Mouse (Mus musculus) monocyte, adult 2 months (primary cell): ENCODE measurements at regions not wholly inside any gene's neighbourhood (a gene's known extent, or its start where the extent isn't known, plus 50 kb on each side); places are given as distances from the start of the nearest gene placed in this dataset.

ENCODE experiments used
- DNase-seq, 2 experiments: peaks; one replicate each; pipeline ENCODE4 v3.0.0; 2022; ENCODE audit warnings: low spot score in 2 of 2, low read depth in 1 of 2

DNA sequence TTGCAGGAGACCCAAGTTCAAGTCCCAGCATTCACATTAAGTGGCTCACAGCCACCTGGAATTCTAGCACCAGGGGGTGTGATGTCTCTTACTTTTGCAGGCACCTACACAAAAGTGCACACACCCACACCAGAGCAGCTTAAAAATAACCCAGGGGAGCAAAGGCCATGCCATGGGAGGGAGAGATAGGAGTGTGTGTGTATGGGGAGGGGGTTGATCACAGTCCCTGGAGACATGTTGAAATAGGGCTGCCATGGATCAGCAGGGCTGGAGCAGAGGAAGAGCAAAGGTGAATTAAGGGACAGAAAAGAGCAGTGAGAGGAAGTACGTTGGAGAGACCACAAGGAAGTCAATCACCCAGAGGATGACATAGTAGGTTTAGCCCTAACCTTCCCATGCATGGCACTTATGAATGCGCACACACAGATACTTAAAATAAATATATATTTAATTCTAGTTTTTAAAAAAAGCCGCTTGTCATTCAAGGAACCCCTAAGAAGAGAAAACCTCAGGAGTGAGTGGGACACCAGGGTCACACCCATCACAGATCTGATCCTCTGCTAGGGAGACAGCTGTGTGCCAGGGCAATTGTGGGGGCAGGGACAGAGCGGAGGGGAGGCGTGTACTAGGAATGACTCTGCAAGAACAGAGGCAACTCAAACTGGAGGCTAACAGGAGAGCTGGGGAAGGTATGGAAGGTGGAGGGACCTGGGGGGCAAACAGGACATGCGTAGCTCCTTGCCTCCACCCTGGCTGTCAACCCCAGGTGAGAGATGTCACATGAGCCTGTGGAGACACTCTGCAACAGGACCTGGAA is 189.5 kb upstream of the Rybp start:
- no peak for DNase-seq

- DNase-seq: no peak
These were observed 188.2 kb upstream of the Rybp start for GRCm38 (mm10) chr6:100475341-100475955.

- DNase-seq: no peak
These were observed 187.0 kb upstream of the Rybp start for GRCm38 (mm10) chr6:100474326-100474725.

- no peak for DNase-seq
These were observed 182.8 kb upstream of the Rybp start for GRCm38 (mm10) chr6:100470071-100470470.

- DNase-seq: no peak
These were observed 175.5 kb upstream of the Rybp start for GRCm38 (mm10) chr6:100462757-100463156.

DNA sequence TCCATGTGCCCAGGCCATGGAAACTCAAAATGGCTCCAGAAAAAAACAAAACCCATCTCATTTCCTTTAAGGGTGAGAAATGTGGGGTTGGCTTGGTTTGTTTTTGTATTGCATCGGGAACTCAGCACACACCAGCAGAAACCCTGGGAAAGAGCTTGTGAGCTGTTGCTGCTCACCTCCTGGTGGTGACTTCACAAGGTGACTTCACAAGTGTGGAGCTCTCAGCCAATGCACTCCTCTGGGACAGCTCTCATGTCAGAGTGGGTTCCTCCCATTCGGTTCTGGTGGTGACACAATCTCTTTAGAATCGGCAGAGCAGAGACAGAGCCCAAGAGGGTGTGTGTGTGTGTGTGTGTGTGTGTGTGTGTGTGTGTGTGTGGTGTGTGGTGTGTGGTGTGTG is 166.1 kb upstream of the Rybp start:
- no peak for DNase-seq

DNA sequence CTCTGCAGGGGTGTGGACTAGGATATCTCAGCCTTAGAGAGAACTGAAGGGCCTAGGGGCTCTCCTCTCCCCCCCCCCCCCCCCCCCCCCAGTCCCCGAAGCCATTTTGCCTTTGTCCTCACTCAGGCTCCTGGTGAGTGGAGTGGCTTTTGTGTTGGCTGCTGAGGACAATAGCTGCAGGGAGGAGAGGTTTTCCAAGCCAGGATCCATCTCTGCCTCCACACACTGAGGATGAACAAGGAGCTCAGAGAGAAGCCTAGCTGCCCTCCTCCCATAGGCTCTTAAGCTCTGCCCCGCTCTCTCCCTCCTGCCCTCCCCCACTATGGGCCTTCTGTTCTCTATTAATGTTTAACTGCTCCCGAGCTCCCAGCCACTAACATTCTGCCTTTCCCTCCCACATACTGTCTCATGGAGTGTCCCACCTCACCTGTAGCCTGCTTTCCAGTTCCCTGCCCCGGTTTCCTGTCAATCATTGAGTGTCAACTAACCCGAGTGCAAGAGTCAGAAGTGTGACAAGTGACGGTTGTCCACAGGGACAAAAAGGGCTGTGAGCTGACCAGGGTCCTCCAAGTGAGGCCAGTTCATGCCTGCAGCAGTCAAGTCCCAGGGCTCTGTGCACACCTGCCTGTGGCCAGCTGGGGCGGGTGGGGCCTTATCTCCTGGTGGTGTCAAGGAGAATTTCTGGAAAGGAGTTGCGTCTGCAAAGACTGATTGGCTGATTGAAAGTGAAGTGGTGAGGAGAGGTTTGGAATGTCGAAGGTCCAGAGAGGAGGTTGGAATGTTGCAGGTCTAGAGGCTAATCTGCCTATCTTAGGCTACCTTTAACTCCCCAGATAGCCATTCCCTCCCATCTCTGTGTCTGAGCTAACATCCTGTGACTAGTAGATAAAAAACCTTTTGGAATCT is 165.1 kb upstream of the Rybp start:
- DNase-seq: no peak

GRCm38 (mm10) chr6:100450108-100450507 is 162.8 kb upstream of the Rybp start:
- no peak for DNase-seq

DNA sequence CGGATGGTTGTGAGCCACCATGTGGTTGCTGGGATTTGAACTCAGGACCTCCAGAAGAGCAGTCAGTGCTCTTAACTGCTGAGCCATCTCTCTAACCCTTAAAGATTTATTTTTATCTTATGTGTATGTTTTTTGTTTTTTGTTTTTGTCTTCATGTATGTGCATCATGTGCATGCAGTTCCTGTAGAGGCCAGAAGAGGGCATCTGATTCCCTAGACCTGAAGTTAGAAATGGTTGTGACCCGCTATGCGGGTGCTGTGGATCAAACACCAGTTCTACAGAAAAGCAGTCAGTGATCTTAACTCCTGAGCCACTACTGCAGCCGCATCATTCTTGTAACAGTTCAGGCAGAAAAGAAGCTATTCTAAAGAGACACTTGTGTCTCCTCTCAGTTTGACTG is 161.8 kb upstream of the Rybp start:
- DNase-seq: no peak

DNA sequence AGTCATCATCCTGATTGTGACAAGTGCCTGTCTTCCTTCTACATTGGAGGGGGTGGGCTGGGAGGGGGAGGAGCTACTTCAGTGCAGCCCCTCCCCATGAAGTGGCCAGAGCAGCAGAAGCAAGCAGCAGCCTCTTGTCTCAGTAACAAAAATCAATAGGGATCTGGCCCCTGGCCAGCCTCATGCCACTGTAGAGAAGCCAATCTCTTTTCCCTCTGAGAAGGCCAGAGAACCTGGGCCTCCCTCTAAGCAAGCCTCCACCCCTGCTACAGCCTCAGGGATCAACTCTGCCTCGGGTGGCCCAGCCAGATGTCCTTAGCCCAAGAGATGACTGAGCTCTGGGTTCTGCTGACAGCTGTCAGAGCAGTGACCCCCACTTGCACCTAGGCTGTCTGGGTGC is 159.9 kb upstream of the Rybp start:
- DNase-seq: no peak

- no peak for DNase-seq
These were observed 159.5 kb upstream of the Rybp start for GRCm38 (mm10) chr6:100446804-100447203.

GRCm38 (mm10) chr6:100439071-100439737 is 151.9 kb upstream of the Rybp start:
- DNase-seq: no peak

- peak in 1 of 2 experiments; percentile 45 for DNase-seq
These were observed 151.3 kb upstream of the Rybp start for GRCm38 (mm10) chr6:100438511-100438991.

- no peak for DNase-seq
These were observed 150.7 kb upstream of the Rybp start for GRCm38 (mm10) chr6:100437980-100438379.

- DNase-seq: no peak
These were observed 149.2 kb upstream of the Rybp start for GRCm38 (mm10) chr6:100436507-100436906.

- DNase-seq: no peak
These were observed 147.9 kb upstream of the Rybp start for GRCm38 (mm10) chr6:100435222-100435621.

DNA sequence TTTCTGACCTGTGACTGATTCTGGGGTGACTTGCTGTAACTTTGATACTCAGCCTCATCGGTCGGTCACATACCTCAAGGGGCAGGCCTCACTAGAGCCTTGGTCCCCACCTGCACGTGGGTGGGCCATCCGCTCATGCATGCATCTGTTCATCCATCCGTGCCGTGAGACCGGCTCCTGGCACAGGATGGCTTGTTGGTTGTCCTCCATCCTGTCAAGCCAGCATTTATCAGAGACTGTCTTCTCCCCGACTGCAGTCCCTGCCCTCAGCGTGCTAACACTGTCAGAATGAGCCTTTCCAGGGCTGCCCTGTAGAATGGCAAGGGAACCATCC is 146.2 kb upstream of the Rybp start:
- no peak for DNase-seq

GRCm38 (mm10) chr6:100432688-100433533 is 145.6 kb upstream of the Rybp start:
- no peak for DNase-seq

- DNase-seq: no peak
These were observed 143.0 kb upstream of the Rybp start for GRCm38 (mm10) chr6:100430286-100430685.

- no peak for DNase-seq
These were observed 142.2 kb upstream of the Rybp start for GRCm38 (mm10) chr6:100429511-100429910.
